Mouse (Mus musculus): ENCODE measurements at regions not wholly inside any gene's neighbourhood (a gene's known extent, or its start where the extent isn't known, plus 50 kb on each side); places are given as distances from the start of the nearest gene placed in this dataset.

GRCm38 (mm10) chr2:47857229-47857628 is 956.7 kb upstream of the Acvr2a start:
- Histone ChIP-seq H3K9me3 (replicated peaks; ENCODE audit: insufficient read depth, low read length) (no peaks in the 10 kb centered on the region), H3K4me1 (ENCODE audit: control insufficient read depth in 1 of 2, insufficient read depth in 2 of 2, low read length in 2 of 2) (no peaks in the 10 kb centered on the region), H3K36me3 (ENCODE audit: control insufficient read depth in 1 of 2, insufficient read depth in 2 of 2, low read length in 2 of 2) (no peaks in the 10 kb centered on the region), H3K79me2 (ENCODE audit: control insufficient read depth, insufficient read depth, low read length, poor library complexity) (no peaks in the 10 kb centered on the region), H3K9ac (ENCODE audit: control insufficient read depth, low read depth, low read length, poor library complexity, severe bottlenecking) (no peak overlapping the region), H3K27me3 (ENCODE audit: control insufficient read depth in 1 of 2, insufficient read depth in 2 of 2, low read length in 2 of 2) (no peaks in the 10 kb centered on the region), H3K27ac (ENCODE audit: control insufficient read depth, low read depth, low read length) (no peak overlapping the region), H3K4me3 (ENCODE audit: control insufficient read depth in 1 of 2, insufficient read depth in 1 of 2, low read depth in 2 of 2, low read length in 2 of 2) (no peak overlapping the region)
- TF ChIP-seq BHLHE40 (IDR thresholded peaks at IDR 0.05; ENCODE audit: borderline replicate concordance, low read depth, low read length) (no peak), KAT2A (conservative IDR thresholded peaks at IDR 0.05; ENCODE audit: low read depth, low read length) (no peak), TBP (IDR thresholded peaks at IDR 0.05; ENCODE audit: low read depth, low read length) (no peak), GABPA (IDR thresholded peaks at IDR 0.05; ENCODE audit: low read depth, low read length) (no peak), TAL1 (IDR thresholded peaks at IDR 0.05; ENCODE audit: low read length) (no peak), MAFK (IDR thresholded peaks at IDR 0.05; ENCODE audit: borderline replicate concordance, low read depth, low read length) (no peak), ELF1 (IDR thresholded peaks at IDR 0.05; ENCODE audit: low read depth, low read length) (no peak), SMC3 (IDR thresholded peaks at IDR 0.05; ENCODE audit: low read depth, low read length) (no peak), ZC3H11A (IDR thresholded peaks at IDR 0.05; ENCODE audit: low read depth, low read length) (no peak), USF2 (IDR thresholded peaks at IDR 0.05; ENCODE audit: borderline replicate concordance in 1 of 2, insufficient read depth in 1 of 2, low read depth in 1 of 2, low read length in 2 of 2) (no peak), POLR2AphosphoS5 (IDR thresholded peaks at IDR 0.05; ENCODE audit: borderline replicate concordance, low read depth, low read length) (no peak), MXI1 (IDR thresholded peaks at IDR 0.05; ENCODE audit: low read depth, low read length) (no peak), POLR2A (IDR thresholded peaks at IDR 0.05; ENCODE audit: control insufficient read depth in 1 of 2, insufficient read depth in 1 of 2, low read depth in 1 of 2, low read length in 2 of 2, poor library complexity in 1 of 2) (no peak), TCF12 (IDR thresholded peaks at IDR 0.05; ENCODE audit: low read depth, low read length) (no peak), ZNF384 (IDR thresholded peaks at IDR 0.05; ENCODE audit: low read depth, low read length) (no peak), NRF1 (IDR thresholded peaks at IDR 0.05; ENCODE audit: insufficient read depth, low read depth, low read length, poor library complexity, severe bottlenecking) (no peak)
- DNase-seq (ENCODE audit: low read depth, low spot score), result no peak

- DNase-seq (ENCODE audit: low read depth, low spot score), result no peak
- Histone ChIP-seq H3K9ac (ENCODE audit: control insufficient read depth, low read depth, low read length, poor library complexity, severe bottlenecking) (no peak overlapping the region), H3K27ac (ENCODE audit: control insufficient read depth, low read depth, low read length) (no peak overlapping the region), H3K4me1 (ENCODE audit: control insufficient read depth in 1 of 2, insufficient read depth in 2 of 2, low read length in 2 of 2) (no peaks in the 10 kb centered on the region), H3K9me3 (replicated peaks; ENCODE audit: insufficient read depth, low read length) (no peaks in the 10 kb centered on the region), H3K4me3 (ENCODE audit: control insufficient read depth in 1 of 2, insufficient read depth in 1 of 2, low read depth in 2 of 2, low read length in 2 of 2) (no peak overlapping the region), H3K27me3 (ENCODE audit: control insufficient read depth in 1 of 2, insufficient read depth in 2 of 2, low read length in 2 of 2) (no peaks in the 10 kb centered on the region), H3K79me2 (ENCODE audit: control insufficient read depth, insufficient read depth, low read length, poor library complexity) (no peaks in the 10 kb centered on the region), H3K36me3 (ENCODE audit: control insufficient read depth in 1 of 2, insufficient read depth in 2 of 2, low read length in 2 of 2) (no peaks in the 10 kb centered on the region)
- TF ChIP-seq TBP (IDR thresholded peaks at IDR 0.05; ENCODE audit: low read depth, low read length) (no peak), JUND (IDR thresholded peaks at IDR 0.05; ENCODE audit: low read depth, low read length) (no peak), TCF12 (IDR thresholded peaks at IDR 0.05; ENCODE audit: low read depth, low read length) (no peak), HCFC1 (IDR thresholded peaks at IDR 0.05; ENCODE audit: low read depth, low read length) (no peak), ZKSCAN1 (IDR thresholded peaks at IDR 0.05; ENCODE audit: low read depth, low read length) (no peak), ZMIZ1 (IDR thresholded peaks at IDR 0.05; ENCODE audit: low read depth, low read length) (no peak), TAL1 (IDR thresholded peaks at IDR 0.05; ENCODE audit: low read length) (no peak), USF1 (IDR thresholded peaks at IDR 0.05; ENCODE audit: low read depth, low read length) (no peak), CTCF (IDR thresholded peaks at IDR 0.05 in 2 of 3, conservative IDR thresholded peaks at IDR 0.05 in 1 of 3; ENCODE audit: control insufficient read depth in 1 of 3, insufficient read depth in 1 of 3, low read depth in 2 of 3, low read length in 3 of 3, poor library complexity in 1 of 3, severe bottlenecking in 1 of 3) (no peak), MXI1 (IDR thresholded peaks at IDR 0.05; ENCODE audit: low read depth, low read length) (no peak), ZC3H11A (IDR thresholded peaks at IDR 0.05; ENCODE audit: low read depth, low read length) (no peak), NRF1 (IDR thresholded peaks at IDR 0.05; ENCODE audit: insufficient read depth, low read depth, low read length, poor library complexity, severe bottlenecking) (no peak)
Observed at GRCm38 (mm10) chr2:47862446-47862845, 951.5 kb upstream of the Acvr2a start.

All from MEL (cell line).